Mouse (Mus musculus) kidney, adult 2 months (tissue): ENCODE results near the gene Fbxw11.

Experiments
- CTCF ChIP-seq: fragments of 200-500 bp; conservative IDR thresholded peaks from 2 replicates; pipeline ENCODE4 v1.5.1; 2011; ENCODE audit warnings: low read depth, mild to moderate bottlenecking, control low read depth, low read length, moderate library complexity, mixed read lengths; ENCODE audit not compliant: insufficient read depth, insufficient read length
- POLR2A ChIP-seq: fragments of 200-500 bp; IDR thresholded peaks from one replicate; pipeline ENCODE4 v1.6.1; 2011; ENCODE audit warnings: low read depth, low read length, control low read depth

GRCm38 (mm10) chr11:32753358-32753757 is 110.8 kb downstream of the Fbxw11 start:
- TF ChIP-seq CTCF (no peak), POLR2A (no peak)
